Mouse (Mus musculus) limb, embryonic 14.5 days (tissue): Measurements from ENCODE around the gene Fbxl8. TPM values are rescaled to one million over a fixed set of nuclear protein-coding genes. Genes with fewer than 3 reads are reported as not detected.

Source experiments
- ATAC-seq: fragments of 200-750 bp; cut with Nextera tagmentation; 2 replicates; pipeline ENCODE4 v1.8.0; 2017; ENCODE audit warnings: low read depth, moderate number of reproducible peaks, moderate TSS enrichment; ENCODE audit not compliant: low FRiP score
- DNase-seq: peaks from one replicate; pipeline ENCODE4 v3.0.0-alpha.2; 2015; ENCODE audit warnings: low spot score
- H3K27ac ChIP-seq: fragments of 300-500 bp; sonication (generic); replicated peaks from 2 replicates; pipeline ENCODE4 v1.5.1; 2014; ENCODE audit warnings: low read depth, mild to moderate bottlenecking, low read length, moderate library complexity, mixed read lengths
- H3K27me3 ChIP-seq: fragments of 300-500 bp; sonication (generic); 2 replicates; pipeline ENCODE4 v1.6.1; 2014; ENCODE audit warnings: low read length, mixed read lengths; ENCODE audit not compliant: control insufficient read depth, insufficient read depth
- H3K36me3 ChIP-seq: fragments of 300-500 bp; sonication (generic); 2 replicates; pipeline ENCODE4 v1.6.1; 2014; ENCODE audit warnings: mild to moderate bottlenecking, low read length, moderate library complexity, mixed read lengths; ENCODE audit not compliant: control insufficient read depth, insufficient read depth
- H3K4me1 ChIP-seq: fragments of 300-500 bp; sonication (generic); 2 replicates; pipeline ENCODE4 v1.6.1; 2014; ENCODE audit warnings: antibody characterized with exemption, low read length, mixed read lengths; ENCODE audit not compliant: control insufficient read depth, insufficient read depth
- H3K4me2 ChIP-seq: fragments of 300-500 bp; sonication (generic); replicated peaks from 2 replicates; pipeline ENCODE4 v1.6.1; 2014; ENCODE audit warnings: low read depth, mild to moderate bottlenecking, low read length, moderate library complexity; ENCODE audit not compliant: severe bottlenecking
- H3K4me3 ChIP-seq: fragments of 300-500 bp; sonication (generic); replicated peaks from 2 replicates; pipeline ENCODE4 v1.5.1; 2014; ENCODE audit warnings: low read length
- H3K9ac ChIP-seq: fragments of 300-500 bp; sonication (generic); 2 replicates; pipeline ENCODE4 v1.6.1; 2014; ENCODE audit warnings: mild to moderate bottlenecking, low read depth, low read length, moderate library complexity; ENCODE audit not compliant: severe bottlenecking
- H3K9me3 ChIP-seq: fragments of 300-500 bp; sonication (generic); 2 replicates; pipeline ENCODE4 v1.6.1; 2016; ENCODE audit warnings: low read length; ENCODE audit not compliant: control insufficient read depth
- POLR2A ChIP-seq: fragments of 200-500 bp; IDR thresholded peaks from 2 replicates; pipeline ENCODE4 v1.8.0; 2012; ENCODE audit warnings: inconsistent platforms, mild to moderate bottlenecking, moderate library complexity, borderline replicate concordance; ENCODE audit not compliant: insufficient read depth, insufficient read length; ENCODE audit errors: extremely low read depth
- WGBS: fragments of 180-500 bp; shearing (Covaris S2); extraction: QIAGEN DNeasy Blood & Tissue Kit; methylation state at CpG from one replicate; pipeline ENCODE4 v1.1.7; 2014; 5-methylcytosine and 5-hydroxymethylcytosine counted together
- microRNA counts: library from miRNA; unstranded; fragments of <30 nt; microRNA quantifications from one replicate; lab custom pipeline; 2016
- microRNA-seq: library from miRNA; unstranded; fragments of <30 nt; microRNA quantifications from one replicate; pipeline ENCODE4, GENCODE M21; 2016
- polyA plus RNA-seq, 2 experiments: library from polyadenylated mRNA; depleted of rRNA in 1 of 2; stranded (reverse) in 1 of 2; unstranded in 1 of 2; fragments of >200 nt; fragmentation: Nextera tagmentation in 1 of 2; extraction: Ambion mirVana in 1 of 2; gene quantifications; 2 replicates each; pipeline versions ENCODE4 v1.2.1 to v1.2.3; 2012 to 2014

Fbxl8 gene
- polyA plus RNA-seq, 2 experiments: 2.9 to 4.0 TPM

DNA sequence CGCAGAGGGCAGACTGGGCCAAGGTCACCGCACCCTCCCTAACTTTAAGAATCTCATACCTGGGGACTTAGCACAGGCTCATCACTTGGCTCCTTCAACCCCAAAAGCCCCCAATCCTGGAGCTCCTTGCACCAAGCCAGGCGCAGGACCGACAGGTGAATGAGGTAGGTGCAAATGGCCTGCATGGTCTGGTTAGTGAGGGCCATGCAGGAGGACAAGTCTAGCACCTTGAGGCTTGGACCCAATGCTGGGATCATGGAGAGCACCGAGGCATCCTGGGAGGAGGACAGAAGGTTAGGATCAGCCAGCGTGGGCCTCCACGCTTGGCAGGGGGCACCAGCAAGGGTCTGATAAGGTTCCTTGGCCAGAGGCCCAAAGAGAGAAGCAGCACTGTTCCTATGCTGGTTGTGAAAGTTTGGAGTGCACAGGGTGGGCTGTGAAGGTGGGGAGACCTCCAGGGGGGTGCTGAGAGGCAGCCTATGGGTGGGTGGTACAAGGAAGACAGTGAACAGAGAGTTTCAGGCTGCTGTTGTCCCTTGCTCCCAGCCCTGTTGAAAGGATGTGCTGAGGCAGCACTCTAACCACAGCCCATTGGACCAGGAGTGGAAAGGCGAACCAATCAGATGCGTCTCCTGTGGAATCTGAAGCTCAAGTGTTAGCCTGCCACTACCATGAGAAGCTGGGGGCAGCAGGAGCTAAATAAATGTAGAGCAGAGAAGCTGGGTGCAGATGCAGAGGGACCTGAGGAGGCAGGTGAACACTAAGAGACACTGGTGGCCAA lies 49.4 kb downstream of the Fbxl8 start:
- Histone ChIP-seq H3K9me3 (no peaks in the 10 kb centered on the region), H3K27ac (no peak overlapping the region), H3K4me2 (no peak overlapping the region), H3K4me1 (no peaks in the 10 kb centered on the region), H3K36me3 (peaks cover 60% of the 10 kb centered on the region), H3K4me3 (no peak overlapping the region), H3K27me3 (no peaks in the 10 kb centered on the region), H3K9ac (no peak overlapping the region)
- DNase-seq: no peak
- ATAC-seq: no peak
- 80% methylated on average over 9 of the region's 9 CpGs for WGBS
- TF ChIP-seq POLR2A: no peak

DNA sequence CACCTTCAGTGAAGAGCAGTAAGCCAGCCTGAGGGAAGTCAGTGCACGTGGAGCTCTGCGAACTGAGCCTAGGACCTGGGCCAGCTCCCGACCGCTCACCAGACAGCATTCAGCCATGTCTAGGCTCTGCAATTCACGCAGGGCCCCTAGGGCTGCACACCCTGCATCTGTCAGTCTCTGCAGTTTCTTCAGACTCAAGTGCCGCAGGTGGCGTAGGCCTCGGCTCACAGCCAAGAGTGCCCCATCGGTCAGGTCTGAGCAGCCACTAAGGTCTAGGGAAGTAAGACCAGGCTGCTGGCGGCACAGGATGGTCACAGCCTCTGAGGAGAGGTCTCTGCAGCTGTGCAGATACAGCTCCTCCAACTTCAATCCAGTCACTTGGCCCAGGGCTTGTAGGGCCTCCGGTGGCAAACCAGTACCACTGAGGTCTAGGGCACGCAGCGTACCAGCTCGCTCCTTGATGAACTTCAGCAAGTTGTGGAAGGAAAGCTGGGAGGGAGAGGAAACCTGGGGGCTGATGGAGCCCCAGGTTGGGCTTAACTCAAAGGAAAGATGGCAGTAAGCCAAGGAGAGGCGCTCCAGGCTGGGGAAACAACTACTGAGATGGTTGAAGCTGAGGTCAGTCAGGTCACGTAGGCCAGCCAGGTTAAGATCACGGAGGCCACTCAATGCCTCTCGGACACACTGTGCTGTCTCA lies 50.8 kb downstream of the Fbxl8 start:
- Histone ChIP-seq H3K9me3 (no peaks in the 10 kb centered on the region), H3K9ac (no peak overlapping the region), H3K4me1 (no peaks in the 10 kb centered on the region), H3K27ac (no peak overlapping the region), H3K27me3 (no peaks in the 10 kb centered on the region), H3K4me2 (no peak overlapping the region), H3K4me3 (no peak overlapping the region), H3K36me3 (peaks cover 63% of the 10 kb centered on the region)
- no peak for TF ChIP-seq POLR2A
- ATAC-seq (no peak), DNase-seq (no peak)
- 89% methylated on average over 18 of the region's 18 CpGs for WGBS

GRCm38 (mm10) chr8:105317941-105318340 lies 53.5 kb downstream of the Fbxl8 start:
- Histone ChIP-seq H3K9ac (no peak overlapping the region), H3K4me1 (no peaks in the 10 kb centered on the region), H3K27ac (no peak overlapping the region), H3K4me3 (no peak overlapping the region), H3K36me3 (peaks cover 58% of the 10 kb centered on the region), H3K4me2 (no peak overlapping the region), H3K27me3 (no peaks in the 10 kb centered on the region), H3K9me3 (no peaks in the 10 kb centered on the region)
- ATAC-seq (no peak), DNase-seq (no peak)
- 83% methylated on average over 4 of the region's 4 CpGs for WGBS
- TF ChIP-seq POLR2A: no peak

DNA sequence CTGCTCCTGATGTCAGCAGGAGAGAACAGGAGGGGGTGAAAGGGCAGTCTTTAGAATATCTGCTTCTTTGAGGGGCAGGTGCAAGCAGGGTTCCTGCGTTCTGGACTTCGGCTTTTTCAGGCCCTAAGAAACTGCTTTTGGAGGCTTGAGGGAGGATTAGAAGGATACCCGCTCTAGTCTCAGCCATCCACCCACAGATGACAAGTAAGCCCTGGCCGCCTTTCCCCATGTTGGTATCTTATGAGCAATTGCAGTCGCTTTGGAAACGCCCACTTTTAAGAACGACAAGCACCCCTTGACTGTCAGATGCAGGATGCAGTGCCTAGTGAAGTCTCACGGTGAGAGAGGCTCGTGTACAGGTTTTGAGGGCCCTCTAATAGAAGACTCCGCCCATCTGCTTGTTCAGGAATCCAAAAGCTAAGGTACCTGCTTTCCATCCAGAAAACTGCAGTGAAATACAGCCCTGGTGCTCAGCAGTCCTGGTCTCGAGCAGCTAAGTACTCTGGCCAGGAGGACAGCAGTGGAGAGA lies 54.3 kb downstream of the Fbxl8 start:
- Histone ChIP-seq H3K4me2 (no peak overlapping the region), H3K27me3 (no peaks in the 10 kb centered on the region), H3K9me3 (no peaks in the 10 kb centered on the region), H3K9ac (no peak overlapping the region), H3K4me3 (no peak overlapping the region), H3K27ac (no peak overlapping the region), H3K4me1 (no peaks in the 10 kb centered on the region), H3K36me3 (peaks cover 55% of the 10 kb centered on the region)
- 80% methylated on average over 11 of the region's 11 CpGs for WGBS
- DNase-seq (no peak), ATAC-seq (no peak)
- no peak for TF ChIP-seq POLR2A

MicroRNAs within 50 kb of the gene (microRNA counts, 519-probe panel; counts per million panel counts)
- microRNA mmu-miR-328 (lab: Ali Mortazavi, UCI): 1,663 counts per million, percentile 15 among the panel's probes with 10 or more counts

Small RNAs within 50 kb of the gene (microRNA-seq; reads per million reads assigned to microRNA genes)
- gene Gm27320: not detected
- gene Mir328: 131 reads per million, percentile 49 among the genes with 10 or more reads in this experiment

Other genes with a start within 250 kb of the Fbxl8 start
- not detected in 2 replicates for gene Ces3a, start 216.0 kb upstream of the Fbxl8 start, polyA plus RNA-seq (2012; rRNA removed)
- gene Ces3a, start 216.0 kb upstream of the Fbxl8 start, polyA plus RNA-seq (2014; fragmentation: Nextera tagmentation; extraction: Ambion mirVana): not detected in 2 replicates
- gene Ces3b, start 180.9 kb upstream of the Fbxl8 start, polyA plus RNA-seq (2012; rRNA removed): not detected in 2 replicates
- not detected in 2 replicates for gene Ces3b, start 180.9 kb upstream of the Fbxl8 start, polyA plus RNA-seq (2014; fragmentation: Nextera tagmentation; extraction: Ambion mirVana)
- 0.05 TPM in 1 of 2 replicates, not detected in the other for gene Ces4a, start 132.8 kb upstream of the Fbxl8 start, polyA plus RNA-seq (2012; rRNA removed)
- not detected in 2 replicates for gene Ces4a, start 132.8 kb upstream of the Fbxl8 start, polyA plus RNA-seq (2014; fragmentation: Nextera tagmentation; extraction: Ambion mirVana)
- gene Cbfb, start 94.0 kb upstream of the Fbxl8 start, polyA plus RNA-seq (2012; rRNA removed): 75.2 and 82.4 TPM in 2 replicates
- gene Cbfb, start 94.0 kb upstream of the Fbxl8 start, polyA plus RNA-seq (2014; fragmentation: Nextera tagmentation; extraction: Ambion mirVana): 101 and 119 TPM in 2 replicates
- 30.1 and 32.8 TPM in 2 replicates for gene D230025D16Rik, start 39.5 kb upstream of the Fbxl8 start, polyA plus RNA-seq (2012; rRNA removed)
- gene D230025D16Rik, start 39.5 kb upstream of the Fbxl8 start, polyA plus RNA-seq (2014; fragmentation: Nextera tagmentation; extraction: Ambion mirVana): 27.3 and 31.5 TPM in 2 replicates
- 40.8 and 52.7 TPM in 2 replicates for gene B3gnt9, start 9.5 kb upstream of the Fbxl8 start, polyA plus RNA-seq (2012; rRNA removed)
- 38.9 and 42.9 TPM in 2 replicates for gene B3gnt9, start 9.5 kb upstream of the Fbxl8 start, polyA plus RNA-seq (2014; fragmentation: Nextera tagmentation; extraction: Ambion mirVana)
- gene Tradd, start within 50 bp of the Fbxl8 start, polyA plus RNA-seq (2012; rRNA removed): 12.8 and 13.6 TPM in 2 replicates
- 26.2 and 26.3 TPM in 2 replicates for gene Tradd, start within 50 bp of the Fbxl8 start, polyA plus RNA-seq (2014; fragmentation: Nextera tagmentation; extraction: Ambion mirVana)
- gene Hsf4, start 5.2 kb downstream of the Fbxl8 start, polyA plus RNA-seq (2012; rRNA removed): 0.47 and 0.62 TPM in 2 replicates
- gene Hsf4, start 5.2 kb downstream of the Fbxl8 start, polyA plus RNA-seq (2014; fragmentation: Nextera tagmentation; extraction: Ambion mirVana): 0.14 TPM in 1 of 2 replicates, not detected in the other
- 2.0 and 2.3 TPM in 2 replicates for gene Nol3, start 11.5 kb downstream of the Fbxl8 start, polyA plus RNA-seq (2012; rRNA removed)
- 2.3 and 3.3 TPM in 2 replicates for gene Nol3, start 11.5 kb downstream of the Fbxl8 start, polyA plus RNA-seq (2014; fragmentation: Nextera tagmentation; extraction: Ambion mirVana)
- 30.1 and 37.8 TPM in 2 replicates for gene 4931428F04Rik, start 25.2 kb downstream of the Fbxl8 start, polyA plus RNA-seq (2012; rRNA removed)
- 9.9 and 12.1 TPM in 2 replicates for gene 4931428F04Rik, start 25.2 kb downstream of the Fbxl8 start, polyA plus RNA-seq (2014; fragmentation: Nextera tagmentation; extraction: Ambion mirVana)
- gene Exoc3l, start 31.5 kb downstream of the Fbxl8 start, polyA plus RNA-seq (2012; rRNA removed): 14.4 and 16.3 TPM in 2 replicates
- 7.4 and 9.8 TPM in 2 replicates for gene Exoc3l, start 31.5 kb downstream of the Fbxl8 start, polyA plus RNA-seq (2014; fragmentation: Nextera tagmentation; extraction: Ambion mirVana)
- gene E2f4, start 33.0 kb downstream of the Fbxl8 start, polyA plus RNA-seq (2012; rRNA removed): 136 and 180 TPM in 2 replicates
- gene E2f4, start 33.0 kb downstream of the Fbxl8 start, polyA plus RNA-seq (2014; fragmentation: Nextera tagmentation; extraction: Ambion mirVana): 76.2 and 78.4 TPM in 2 replicates
- 8.8 and 9.6 TPM in 2 replicates for gene Elmo3, start 41.0 kb downstream of the Fbxl8 start, polyA plus RNA-seq (2012; rRNA removed)
- 7.3 and 7.7 TPM in 2 replicates for gene Elmo3, start 41.0 kb downstream of the Fbxl8 start, polyA plus RNA-seq (2014; fragmentation: Nextera tagmentation; extraction: Ambion mirVana)
- gene Lrrc29, start 61.6 kb downstream of the Fbxl8 start, polyA plus RNA-seq (2012; rRNA removed): 3.2 and 4.8 TPM in 2 replicates
- 1.9 and 2.5 TPM in 2 replicates for gene Lrrc29, start 61.6 kb downstream of the Fbxl8 start, polyA plus RNA-seq (2014; fragmentation: Nextera tagmentation; extraction: Ambion mirVana)
- 135 and 143 TPM in 2 replicates for gene Tmem208, start 61.7 kb downstream of the Fbxl8 start, polyA plus RNA-seq (2012; rRNA removed)
- 126 and 135 TPM in 2 replicates for gene Tmem208, start 61.7 kb downstream of the Fbxl8 start, polyA plus RNA-seq (2014; fragmentation: Nextera tagmentation; extraction: Ambion mirVana)
- 24.4 and 30.7 TPM in 2 replicates for gene Fhod1, start 83.3 kb downstream of the Fbxl8 start, polyA plus RNA-seq (2012; rRNA removed)
- 2.7 and 2.8 TPM in 2 replicates for gene Fhod1, start 83.3 kb downstream of the Fbxl8 start, polyA plus RNA-seq (2014; fragmentation: Nextera tagmentation; extraction: Ambion mirVana)
- gene Slc9a5, start 84.2 kb downstream of the Fbxl8 start, polyA plus RNA-seq (2012; rRNA removed): 43.5 and 58.8 TPM in 2 replicates
- 5.6 and 6.5 TPM in 2 replicates for gene Slc9a5, start 84.2 kb downstream of the Fbxl8 start, polyA plus RNA-seq (2014; fragmentation: Nextera tagmentation; extraction: Ambion mirVana)
- 3.9 and 5.5 TPM in 2 replicates for gene Plekhg4, start 108.6 kb downstream of the Fbxl8 start, polyA plus RNA-seq (2012; rRNA removed)
- gene Plekhg4, start 108.6 kb downstream of the Fbxl8 start, polyA plus RNA-seq (2014; fragmentation: Nextera tagmentation; extraction: Ambion mirVana): 0.55 and 1.2 TPM in 2 replicates
- 0.04 TPM in 1 of 2 replicates, not detected in the other for gene Kctd19, start 148.9 kb downstream of the Fbxl8 start, polyA plus RNA-seq (2012; rRNA removed)
- 0.18 TPM in 1 of 2 replicates, not detected in the other for gene Kctd19, start 148.9 kb downstream of the Fbxl8 start, polyA plus RNA-seq (2014; fragmentation: Nextera tagmentation; extraction: Ambion mirVana)
- gene Lrrc36, start 148.9 kb downstream of the Fbxl8 start, polyA plus RNA-seq (2012; rRNA removed): 0.84 and 1.0 TPM in 2 replicates
- gene Lrrc36, start 148.9 kb downstream of the Fbxl8 start, polyA plus RNA-seq (2014; fragmentation: Nextera tagmentation; extraction: Ambion mirVana): 0.58 and 0.62 TPM in 2 replicates
- gene Tppp3, start 206.9 kb downstream of the Fbxl8 start, polyA plus RNA-seq (2012; rRNA removed): 107 and 130 TPM in 2 replicates
- 123 and 164 TPM in 2 replicates for gene Tppp3, start 206.9 kb downstream of the Fbxl8 start, polyA plus RNA-seq (2014; fragmentation: Nextera tagmentation; extraction: Ambion mirVana)
- 72.3 and 90.2 TPM in 2 replicates for gene Zdhhc1, start 232.3 kb downstream of the Fbxl8 start, polyA plus RNA-seq (2012; rRNA removed)
- 36.8 and 42.9 TPM in 2 replicates for gene Zdhhc1, start 232.3 kb downstream of the Fbxl8 start, polyA plus RNA-seq (2014; fragmentation: Nextera tagmentation; extraction: Ambion mirVana)